8 mouse cellular contexts compared by ENCODE assay signal in genomic region chr10:44380476-44381208, GRCm38 (mm10).
DNase-seq lines count a peak whose midpoint lies in the region; ATAC-seq and TF ChIP-seq lines count a peak whose summit lies in the region.

No protein-coding gene starts in this region.

- H3K4me1 ChIP-seq in embryonic facial prominence, embryonic 14.5 days (ENCODE audit: control insufficient read depth, insufficient read depth, low read length), result peaks cover 21% of the 10 kb centered on the region
- H3K4me1 ChIP-seq in heart, postnatal 0 days (ENCODE audit: control insufficient read depth, insufficient read depth), result 0 out of 2 replicates have a peak, but pooled peaks cover 15% of the 10 kb centered on the region
- peaks cover 3% of the 10 kb centered on the region for H3K4me1 ChIP-seq in liver, embryonic 16.5 days (ENCODE audit: control insufficient read depth, low read depth, low read length)
- peaks cover 16% of the 10 kb centered on the region for H3K4me1 ChIP-seq in neural tube, embryonic 15.5 days

- no peak overlapping the region for H3K9ac ChIP-seq in embryonic facial prominence, embryonic 14.5 days (ENCODE audit: low read depth, low read length)
- H3K9ac ChIP-seq in heart, postnatal 0 days (replicated peaks; ENCODE audit: low read depth, low read length), result 0 out of 2 replicates have a peak overlapping the region, but pooled peaks have one; percentile 7
- H3K9ac ChIP-seq in liver, embryonic 16.5 days (ENCODE audit: low read depth, low read length), result no peak overlapping the region
- H3K9ac ChIP-seq in neural tube, embryonic 15.5 days (replicated peaks), result no peak overlapping the region

- DNase-seq in urinary bladder, postnatal 25 days (ENCODE audit: low spot score), result peak; percentile 12
- DNase-seq in urinary bladder, postnatal 10 days (ENCODE audit: low spot score), result no peak
- peak; percentile 51 for DNase-seq in embryonic facial prominence, embryonic 14.5 days (ENCODE audit: low spot score)
- DNase-seq in heart, postnatal 0 days (ENCODE audit: low spot score), result no peak
- peak; percentile 37 to 60 for DNase-seq in kidney, postnatal 36 days
- peak; percentile 30 for DNase-seq in yolk sac, embryonic 10.5 days (ENCODE audit: low spot score)

- H3K27ac ChIP-seq in embryonic facial prominence, embryonic 14.5 days (replicated peaks; ENCODE audit: low read depth, low read length), result peak overlapping the region; percentile 66
- no peak overlapping the region for H3K27ac ChIP-seq in heart, postnatal 0 days (ENCODE audit: low read depth)
- peak overlapping the region; percentile 65 for H3K27ac ChIP-seq in liver, embryonic 16.5 days (ENCODE audit: low read length)
- no peak overlapping the region for H3K27ac ChIP-seq in neural tube, embryonic 15.5 days (replicated peaks)

- ATAC-seq in embryonic facial prominence, embryonic 14.5 days (ENCODE audit: low read depth), result no peak
- no peak for ATAC-seq in heart, postnatal 0 days (ENCODE audit: insufficient read depth, low read depth)
- peak; percentile 59 for ATAC-seq in liver, embryonic 16.5 days (ENCODE audit: low read depth)
- ATAC-seq in neural tube, embryonic 15.5 days (ENCODE audit: low FRiP score), result no peak; the same call in 1 of the 2 replicates

- no peaks in the 10 kb centered on the region for H3K36me3 ChIP-seq in embryonic facial prominence, embryonic 14.5 days (ENCODE audit: control insufficient read depth, insufficient read depth, low read length)
- no peaks in the 10 kb centered on the region for H3K36me3 ChIP-seq in heart, postnatal 0 days (replicated peaks; ENCODE audit: control insufficient read depth, insufficient read depth, low read length)
- no peaks in the 10 kb centered on the region for H3K36me3 ChIP-seq in liver, embryonic 16.5 days (ENCODE audit: control insufficient read depth, insufficient read depth)
- H3K36me3 ChIP-seq in neural tube, embryonic 15.5 days, result no peaks in the 10 kb centered on the region

- H3K4me3 ChIP-seq in embryonic facial prominence, embryonic 14.5 days (ENCODE audit: low read depth, low read length), result no peak overlapping the region
- H3K4me3 ChIP-seq in heart, postnatal 0 days (ENCODE audit: low read depth, low read length), result peak overlapping the region; percentile 30; the same call in 1 of the 2 replicates
- peak overlapping the region; percentile 49 for H3K4me3 ChIP-seq in liver, embryonic 16.5 days (ENCODE audit: low read depth, low read length)
- no peak overlapping the region for H3K4me3 ChIP-seq in neural tube, embryonic 15.5 days (replicated peaks)

- no peaks in the 10 kb centered on the region for H3K9me3 ChIP-seq in embryonic facial prominence, embryonic 14.5 days (ENCODE audit: control insufficient read depth, low read length)
- no peaks in the 10 kb centered on the region for H3K9me3 ChIP-seq in heart, postnatal 0 days (replicated peaks; ENCODE audit: control insufficient read depth, low read length)
- no peaks in the 10 kb centered on the region for H3K9me3 ChIP-seq in liver, embryonic 16.5 days (replicated peaks; ENCODE audit: control insufficient read depth, low read length)
- no peaks in the 10 kb centered on the region for H3K9me3 ChIP-seq in neural tube, embryonic 15.5 days (replicated peaks)

- WGBS in embryonic facial prominence, embryonic 14.5 days, result 34% methylated on average over 20 of the region's 20 CpGs
- 42% methylated on average over 20 of the region's 20 CpGs for WGBS in heart, postnatal 0 days
- WGBS in liver, embryonic 16.5 days (ENCODE audit: insufficient replicate concordance), result 19% methylated on average over 20 of the region's 20 CpGs
- 54% methylated on average over 20 of the region's 20 CpGs for WGBS in neural tube, embryonic 15.5 days

- TF ChIP-seq CTCF in heart, postnatal 0 days (IDR thresholded peaks at IDR 0.05; ENCODE audit: low read depth), result no peak

- H3K4me2 ChIP-seq in embryonic facial prominence, embryonic 14.5 days (ENCODE audit: low read depth, low read length), result peak overlapping the region; percentile 40
- peak overlapping the region; percentile 54 for H3K4me2 ChIP-seq in heart, postnatal 0 days (ENCODE audit: low read depth, low read length)
- H3K4me2 ChIP-seq in liver, embryonic 16.5 days (ENCODE audit: low read depth, low read length), result peak overlapping the region; percentile 64
- H3K4me2 ChIP-seq in neural tube, embryonic 15.5 days, result 0 out of 2 replicates have a peak overlapping the region, but pooled peaks have one; percentile 5

- H3K27me3 ChIP-seq in embryonic facial prominence, embryonic 14.5 days (replicated peaks; ENCODE audit: control insufficient read depth, insufficient read depth, low read length), result no peaks in the 10 kb centered on the region
- no peaks in the 10 kb centered on the region for H3K27me3 ChIP-seq in heart, postnatal 0 days (ENCODE audit: control insufficient read depth, insufficient read depth, low read length)
- H3K27me3 ChIP-seq in liver, embryonic 16.5 days (ENCODE audit: control insufficient read depth, insufficient read depth, low read depth, low read length), result no peaks in the 10 kb centered on the region
- no peaks in the 10 kb centered on the region for H3K27me3 ChIP-seq in neural tube, embryonic 15.5 days (replicated peaks)

- TF ChIP-seq EP300 in heart, postnatal 0 days (IDR thresholded peaks at IDR 0.05; ENCODE audit: low read depth), result no peak

Comparison
In these comparisons a context has a peak if more than half of its experiments do, and no peak if none do; other contexts are left out.
1. DNase-seq: peak in urinary bladder, postnatal 25 days (single experiment), embryonic facial prominence, embryonic 14.5 days (single experiment), kidney, postnatal 36 days (2 of 2) and yolk sac, embryonic 10.5 days (single experiment); none in urinary bladder, postnatal 10 days (single experiment) and heart, postnatal 0 days (single experiment).
2. H3K27ac ChIP-seq: peak in embryonic facial prominence, embryonic 14.5 days (single experiment) and liver, embryonic 16.5 days (single experiment); none in heart, postnatal 0 days (single experiment) and neural tube, embryonic 15.5 days (single experiment).
3. H3K4me2 ChIP-seq: peak in every context shown above with its lines; median percentile 64 in liver, embryonic 16.5 days; 54 in heart, postnatal 0 days; 40 in embryonic facial prominence, embryonic 14.5 days; 5 in neural tube, embryonic 15.5 days.
4. H3K4me3 ChIP-seq: peak in heart, postnatal 0 days (single experiment) and liver, embryonic 16.5 days (single experiment); none in embryonic facial prominence, embryonic 14.5 days (single experiment) and neural tube, embryonic 15.5 days (single experiment).